Mouse (Mus musculus): ENCODE measurements around the gene Sv2c.

Gene Sv2c

GRCm38 (mm10) chr13:95950434-95951091 lies 181.8 kb downstream of the Sv2c start:
- in situ Hi-C loops (cut with MboI, MseI), result loop anchor here in 1 of 2 experiments (25.0 kb wide), 1 partner anchor 388 kb away; no protein-coding TSS in a partner anchor

- in situ Hi-C loops (cut with MboI, MseI), result no loop called here
These were observed 183.0 kb downstream of the Sv2c start for GRCm38 (mm10) chr13:95949356-95949755.

GRCm38 (mm10) chr13:95948821-95949220 lies 183.6 kb downstream of the Sv2c start:
- in situ Hi-C loops (cut with MboI, MseI), result no loop called here

GRCm38 (mm10) chr13:95948394-95948793 lies 184.0 kb downstream of the Sv2c start:
- in situ Hi-C loops (cut with MboI, MseI), result no loop called here

GRCm38 (mm10) chr13:95945937-95946507 lies 186.4 kb downstream of the Sv2c start:
- in situ Hi-C loops (cut with MboI, MseI), result no loop called here

GRCm38 (mm10) chr13:95944621-95945020 lies 187.8 kb downstream of the Sv2c start:
- in situ Hi-C loops (cut with MboI, MseI), result no loop called here

GRCm38 (mm10) chr13:95943919-95944318 lies 188.5 kb downstream of the Sv2c start:
- in situ Hi-C loops (cut with MboI, MseI), result no loop called here

GRCm38 (mm10) chr13:95942587-95942986 lies 189.8 kb downstream of the Sv2c start:
- in situ Hi-C loops (cut with MboI, MseI), result no loop called here

- in situ Hi-C loops (cut with MboI, MseI), result no loop called here
These were observed 190.5 kb downstream of the Sv2c start for GRCm38 (mm10) chr13:95941861-95942260.

- in situ Hi-C loops (cut with MboI, MseI), result no loop called here
These were observed 191.6 kb downstream of the Sv2c start for GRCm38 (mm10) chr13:95940811-95941210.

- in situ Hi-C loops (cut with MboI, MseI), result no loop called here
These were observed 208.2 kb downstream of the Sv2c start for GRCm38 (mm10) chr13:95924201-95924621.

GRCm38 (mm10) chr13:95922626-95923025 lies 209.8 kb downstream of the Sv2c start:
- in situ Hi-C loops (cut with MboI, MseI), result no loop called here

GRCm38 (mm10) chr13:95918624-95919284 lies 213.6 kb downstream of the Sv2c start:
- in situ Hi-C loops (cut with MboI, MseI), result no loop called here

GRCm38 (mm10) chr13:95913046-95913406 lies 219.4 kb downstream of the Sv2c start:
- in situ Hi-C loops (cut with MboI, MseI), result no loop called here

- in situ Hi-C loops (cut with MboI, MseI), result no loop called here
These were observed 220.0 kb downstream of the Sv2c start for GRCm38 (mm10) chr13:95912157-95913045.

- in situ Hi-C loops (cut with MboI, MseI), result no loop called here
These were observed 222.1 kb downstream of the Sv2c start for GRCm38 (mm10) chr13:95910270-95910669.

- in situ Hi-C loops (cut with MboI, MseI), result no loop called here
These were observed 223.1 kb downstream of the Sv2c start for GRCm38 (mm10) chr13:95909244-95909643.
